Mouse (Mus musculus): ENCODE data around the gene Olfr630.

- no peak for TF ChIP-seq POLR2A (IDR thresholded peaks at IDR 0.05; ENCODE audit: borderline replicate concordance, insufficient read depth, low read length)
- TF ChIP-seq CTCF (IDR thresholded peaks at IDR 0.05; ENCODE audit: borderline replicate concordance, insufficient read depth, low read depth, low read length), result no peak
These were observed 14.4 kb upstream of the Olfr630 start, which contains the start of gene Olfr69 for GRCm38 (mm10) chr7:103771494-103771893.
